Mouse (Mus musculus) erythroid progenitor cell, adult 5-6 weeks (primary cell): ENCODE data around the gene Etv6. TPM values are rescaled to one million over a fixed set of nuclear protein-coding genes. Genes with fewer than 3 reads are reported as not detected.
"Not testable (repeated sequence)": the region's sequence is repeated elsewhere in the genome, so short reads cannot be mapped to it uniquely, and the experiment has no call there.

Experiments
- ATAC-seq: replicated peaks from 2 replicates; pipeline ENCODE4 v1.8.0; 2016; ENCODE audit warnings: moderate number of reproducible peaks, mild to moderate bottlenecking, moderate TSS enrichment, inconsistent platforms; ENCODE audit not compliant: poor library complexity, low FRiP score, severe bottlenecking
- total RNA-seq, 2 experiments: library from RNA; stranded (forward) in 1 of 2; stranded (reverse) in 1 of 2; fragments of 150-400 nt in 1 of 2; fragments of 186-747, 209-891 nt in 1 of 2; gene quantifications; 2 replicates each; pipeline versions ENCODE4 v1.2.3 to v1.2.4; 2015 to 2017; ENCODE audit warnings: low replicate concordance in 2 of 2

Etv6 gene
- total RNA-seq (2015; ENCODE audit: low replicate concordance): 12.3 and 19.3 TPM in 2 replicates
- total RNA-seq (2017; ENCODE audit: low replicate concordance): 4.2 and 4.5 TPM in 2 replicates

- ATAC-seq: peak; percentile 50; the same call in 1 of the 2 replicates
Measured at GRCm38 (mm10) chr6:134035490-134036405, at the start of gene Etv6. Gene Etv6 (plus strand): TSS chr6:134035700.

DNA sequence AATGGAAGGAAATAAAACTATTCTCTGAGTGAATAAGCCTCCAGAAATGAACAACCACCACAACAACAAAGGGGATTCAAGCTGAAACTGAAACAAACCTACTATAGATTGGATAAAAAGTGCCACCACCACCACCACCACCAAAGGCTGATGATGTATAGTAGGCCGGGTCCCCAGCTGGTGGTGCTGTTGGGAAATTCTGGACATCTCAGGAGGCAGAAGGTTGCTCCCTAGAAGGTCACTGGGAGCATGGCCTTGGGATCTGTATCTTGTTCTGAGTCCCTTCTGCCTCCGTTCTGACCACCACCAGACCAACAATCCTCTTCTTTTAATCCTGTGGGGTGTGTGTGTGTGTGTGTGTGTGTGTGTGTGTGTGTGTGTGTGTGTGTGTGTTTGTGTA lies 49.3 kb upstream of the Etv6 start:
- ATAC-seq: no peak

DNA sequence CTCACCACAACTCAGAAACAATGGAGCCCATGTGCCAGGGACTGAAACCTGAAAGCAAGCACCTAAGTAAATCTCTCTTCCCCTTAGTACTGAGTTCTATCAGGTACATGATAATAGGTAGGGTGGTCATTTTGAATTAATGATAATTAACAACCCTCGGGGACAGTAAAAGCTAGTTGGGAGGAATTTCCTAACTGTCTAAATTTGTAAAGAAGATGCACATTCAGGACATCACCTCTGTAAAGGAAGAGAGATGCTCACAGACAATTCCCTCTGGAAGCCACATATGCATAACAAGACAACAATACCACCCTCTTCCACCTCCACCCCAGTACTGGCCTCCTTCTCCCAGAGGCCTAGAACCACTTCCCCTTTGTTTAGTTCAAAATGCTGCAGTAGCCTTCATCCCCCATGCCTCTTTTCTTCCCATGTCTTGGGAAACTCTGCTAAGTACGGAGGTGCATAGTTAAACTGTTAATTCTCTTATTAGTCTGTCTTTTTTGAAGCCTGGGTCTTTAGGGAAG lies 48.4 kb upstream of the Etv6 start:
- ATAC-seq: no peak

GRCm38 (mm10) chr6:133988011-133988410 lies 47.5 kb upstream of the Etv6 start:
- ATAC-seq: no peak

DNA sequence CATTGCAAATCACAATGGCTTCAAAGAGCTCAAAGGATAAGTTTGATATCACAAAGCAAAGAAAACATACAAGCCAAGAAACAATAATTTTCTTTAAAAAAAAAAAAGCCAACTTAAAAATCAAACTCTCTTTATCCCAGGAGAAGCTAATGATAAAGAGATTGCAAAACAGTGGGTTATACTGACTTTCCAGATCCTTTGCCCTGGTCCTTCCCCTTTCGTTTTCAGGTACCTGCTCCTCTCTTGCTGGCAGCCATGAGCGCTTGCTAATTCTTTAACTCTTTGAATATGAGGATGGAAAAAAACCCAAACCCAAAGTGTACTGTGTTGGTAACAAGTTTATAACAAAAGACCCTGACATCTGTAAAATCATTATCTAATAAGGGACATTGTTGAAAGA lies 38.0 kb upstream of the Etv6 start:
- no peak for ATAC-seq

GRCm38 (mm10) chr6:133997935-133998334 lies 37.6 kb upstream of the Etv6 start:
- no peak for ATAC-seq

DNA sequence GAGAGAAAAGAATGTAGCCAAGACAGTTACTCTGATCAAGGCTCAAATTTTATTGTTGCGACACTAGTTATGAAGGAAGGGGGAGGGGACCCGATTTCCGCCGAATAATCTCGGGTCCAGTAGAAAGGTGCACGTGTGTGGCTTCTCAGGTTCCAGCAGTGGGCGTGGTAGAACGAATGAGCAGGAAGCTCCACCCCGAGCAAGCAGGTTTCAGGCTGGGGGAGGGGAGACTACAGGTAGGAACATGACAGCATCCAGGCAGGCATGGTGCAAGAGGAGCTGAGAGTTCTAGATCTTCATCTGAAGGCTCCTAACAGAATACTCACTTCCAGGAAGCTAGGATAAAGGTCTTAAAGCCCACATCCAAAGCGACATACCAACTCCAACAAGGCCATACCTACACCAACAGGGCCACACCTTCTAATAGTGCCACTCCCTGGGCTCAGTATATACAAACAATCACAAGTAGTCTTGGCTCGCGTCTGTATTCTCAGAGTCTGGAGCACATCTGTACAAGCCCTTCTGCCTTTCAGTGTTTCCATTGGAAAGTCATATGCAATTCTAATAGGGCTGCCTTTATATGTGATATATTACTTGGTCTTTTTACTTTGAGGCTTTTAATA lies 20.9 kb upstream of the Etv6 start:
- not testable (repeated sequence) for ATAC-seq

GRCm38 (mm10) chr6:134018807-134019206 lies 16.7 kb upstream of the Etv6 start:
- ATAC-seq: no peak

DNA sequence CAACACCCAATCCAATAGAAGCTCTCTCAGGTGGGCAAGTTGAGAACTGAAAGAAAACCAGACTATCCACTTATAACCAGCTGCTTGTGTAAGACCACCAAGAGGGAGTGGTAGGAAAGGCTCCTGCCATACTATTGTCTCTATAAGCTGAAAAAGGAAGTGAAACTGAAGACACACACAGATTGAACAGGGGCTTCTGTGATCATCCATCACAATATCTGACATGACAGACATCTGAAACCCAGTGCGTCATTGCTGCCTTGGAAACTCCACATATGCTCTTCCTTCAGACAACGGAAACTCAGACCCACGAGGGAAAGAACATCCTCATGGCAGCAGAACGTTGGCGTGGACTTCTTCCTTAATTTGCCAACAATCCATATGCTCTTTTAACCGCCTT lies 14.7 kb upstream of the Etv6 start:
- ATAC-seq: no peak

GRCm38 (mm10) chr6:134026264-134026663 lies 9.2 kb upstream of the Etv6 start:
- ATAC-seq: no peak

DNA sequence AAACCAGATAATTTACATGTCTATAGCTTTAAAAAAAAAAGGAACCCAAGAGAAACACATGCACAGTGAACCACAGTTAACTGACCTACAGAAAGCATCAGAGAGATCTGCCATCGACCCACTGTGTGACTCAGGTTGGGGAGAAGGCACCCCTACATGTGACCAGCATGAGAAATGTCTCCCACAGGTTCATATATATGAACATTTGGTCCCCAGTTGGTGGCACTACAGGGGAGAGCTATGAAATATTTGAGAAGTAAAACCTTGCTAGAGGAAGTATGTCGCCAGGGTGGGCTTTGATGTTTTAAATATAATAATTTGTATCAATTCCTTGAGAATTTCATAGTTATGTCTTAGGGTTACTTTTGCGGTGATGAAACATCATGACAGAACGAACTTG lies 8.5 kb upstream of the Etv6 start:
- ATAC-seq: no peak

- ATAC-seq: no peak
Measured at GRCm38 (mm10) chr6:134032451-134032850, 3.0 kb upstream of the Etv6 start.

- ATAC-seq: no peak
Measured at GRCm38 (mm10) chr6:134034436-134034835, 1.1 kb upstream of the Etv6 start.

DNA sequence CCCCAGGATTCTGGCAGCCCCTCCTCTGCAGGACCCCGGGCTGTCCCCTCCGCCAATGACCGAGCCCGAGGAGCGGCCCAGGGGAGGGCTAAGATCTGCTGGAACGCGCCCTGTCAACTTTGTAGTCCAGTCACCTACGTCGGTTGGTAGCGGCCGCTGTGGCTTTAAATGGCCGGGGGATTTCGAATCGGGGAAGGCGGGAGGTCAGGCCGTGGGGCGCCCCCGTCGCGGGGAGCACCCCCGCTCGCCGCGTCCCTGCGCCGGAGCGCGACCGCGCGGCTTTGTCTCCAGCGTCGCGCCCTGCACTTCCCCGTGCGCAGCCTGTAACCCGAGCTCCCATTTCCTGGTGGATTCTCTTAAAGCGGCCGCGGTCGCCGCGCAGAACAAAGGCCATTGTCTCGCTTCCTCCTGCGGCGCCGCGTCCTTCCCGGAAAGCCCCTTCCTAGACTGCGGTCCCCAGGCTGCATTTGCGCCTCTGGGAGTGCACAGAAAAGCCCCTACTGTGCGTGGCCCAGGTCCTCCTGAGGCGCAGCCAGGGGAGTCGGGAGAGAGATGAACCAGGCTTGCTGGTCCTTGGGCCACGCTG lies 503 bp upstream of the Etv6 start:
- 0 out of 2 replicates have a peak, but pooled peaks have one; percentile 33 for ATAC-seq

- ATAC-seq: no peak
Measured at GRCm38 (mm10) chr6:134036491-134036911, 1.0 kb downstream of the Etv6 start.

GRCm38 (mm10) chr6:134036951-134037431 lies 1.5 kb downstream of the Etv6 start:
- no peak for ATAC-seq

DNA sequence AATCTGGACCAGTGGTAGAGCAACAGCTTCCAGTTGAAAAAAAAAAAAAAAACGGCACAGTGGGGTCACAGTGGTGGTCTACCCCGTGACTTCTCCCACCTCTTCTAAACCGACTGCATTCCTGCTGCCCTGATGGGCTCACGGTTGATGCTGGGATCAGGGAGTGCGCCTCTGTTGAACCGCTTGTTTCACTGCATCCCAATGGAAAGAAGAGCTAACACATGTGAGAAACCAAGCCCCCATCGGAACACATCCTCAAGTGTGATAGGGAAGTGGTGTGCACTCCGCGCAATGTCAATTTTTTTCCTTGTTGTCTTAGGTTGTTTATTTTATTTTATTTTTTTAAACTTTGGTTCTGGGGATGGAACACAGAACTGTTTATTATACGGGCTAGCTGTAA lies 2.5 kb downstream of the Etv6 start:
- ATAC-seq: no peak

DNA sequence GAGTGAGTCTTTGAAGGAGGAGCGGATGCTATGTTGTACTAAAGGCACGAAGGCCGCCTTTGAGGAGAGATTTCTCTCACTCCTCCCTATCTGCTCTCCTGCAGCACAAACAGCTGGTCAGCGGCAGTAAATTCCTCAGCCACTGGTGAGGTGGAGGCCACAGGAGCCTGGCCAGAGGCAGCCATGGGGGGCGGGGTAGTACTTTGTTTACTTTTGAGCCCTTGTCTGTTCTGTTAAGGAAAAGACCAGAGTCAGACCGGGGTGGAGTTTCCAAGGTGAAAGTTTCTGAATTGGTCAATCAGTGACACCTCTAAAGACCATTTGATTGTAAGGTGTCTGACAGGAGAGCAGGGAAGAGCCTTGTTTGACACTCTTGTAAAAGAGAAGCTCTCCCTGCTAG lies 3.4 kb downstream of the Etv6 start:
- ATAC-seq: no peak

DNA sequence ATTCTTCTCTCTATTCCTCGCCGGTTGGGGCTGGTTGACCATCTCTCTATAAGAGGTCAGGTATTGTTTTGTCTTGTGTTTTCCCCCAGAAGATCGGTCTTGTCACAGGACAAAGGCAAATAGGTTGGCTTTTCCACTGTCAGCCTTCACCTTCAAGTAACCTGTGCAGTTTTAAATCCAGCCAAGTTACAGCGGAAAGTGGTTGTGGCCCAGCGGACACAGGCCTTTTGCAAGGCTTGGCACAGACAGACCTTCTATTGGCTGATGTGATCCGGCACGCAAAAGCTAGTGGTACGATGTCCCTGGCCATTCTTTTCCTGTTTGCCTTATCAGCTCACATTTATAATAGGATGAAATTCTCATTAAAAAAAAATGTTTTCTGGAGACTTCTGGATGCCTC lies 3.9 kb downstream of the Etv6 start:
- ATAC-seq: no peak

- ATAC-seq: no peak
Measured at GRCm38 (mm10) chr6:134040312-134040711, 4.8 kb downstream of the Etv6 start.
